Mouse (Mus musculus) heart, postnatal 0 days (tissue): ENCODE results near the gene Kifc5b.

Source experiments
- CTCF ChIP-seq: IDR thresholded peaks from 2 replicates; pipeline ENCODE4 v1.5.1; 2016; ENCODE audit warnings: antibody characterized with exemption, control low read depth, low read depth
- EP300 ChIP-seq: IDR thresholded peaks from 2 replicates; pipeline ENCODE4 v1.6.1; 2016; ENCODE audit warnings: antibody characterized with exemption, low read depth

DNA sequence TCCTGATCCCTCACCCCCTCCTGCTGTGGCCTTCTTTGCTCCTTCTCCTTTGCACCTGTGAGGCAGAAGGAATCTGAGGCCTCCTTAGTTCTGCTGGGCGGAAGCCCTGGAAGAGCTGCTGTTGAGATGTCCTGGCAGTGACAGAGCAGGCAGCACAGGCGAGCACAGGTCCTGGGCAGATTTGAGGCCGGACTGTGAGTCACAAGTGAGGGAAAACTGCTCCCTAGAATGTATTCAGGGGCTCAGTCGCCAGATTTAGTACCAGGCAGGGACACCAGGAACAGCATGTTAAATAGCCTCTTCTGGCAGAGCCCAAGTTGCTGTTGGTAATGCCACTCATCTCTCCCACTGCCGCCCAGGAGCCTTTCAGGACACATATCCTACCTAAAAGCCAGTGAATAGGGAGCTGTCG is 51.3 kb downstream of the Kifc5b start:
- no peak for TF ChIP-seq CTCF
- TF ChIP-seq EP300 = no peak
